Mouse (Mus musculus) stomach, postnatal 0 days (tissue): ENCODE measurements around the gene Dcaf17. TPM values are rescaled to one million over a fixed set of nuclear protein-coding genes. Genes with fewer than 3 reads are reported as not detected.

Experiments
- ATAC-seq: fragments of 200-750 bp; cut with Nextera tagmentation; 2 replicates; pipeline ENCODE4 v1.8.0; 2017; ENCODE audit not compliant: low FRiP score, low TSS enrichment
- DNase-seq: peaks from one replicate; pipeline ENCODE4 v3.0.0-alpha.2; 2016; ENCODE audit warnings: low spot score
- H3K27ac ChIP-seq: fragments of 300-500 bp; sonication (generic); replicated peaks from 2 replicates; pipeline ENCODE4 v1.5.1; 2014; ENCODE audit warnings: mild to moderate bottlenecking, control low read depth
- H3K27me3 ChIP-seq: fragments of 300-500 bp; sonication (generic); 2 replicates; pipeline ENCODE4 v1.6.1; 2014; ENCODE audit warnings: low read length; ENCODE audit not compliant: control insufficient read depth, insufficient read depth
- H3K36me3 ChIP-seq: fragments of 300-500 bp; sonication (generic); 2 replicates; pipeline ENCODE4 v1.6.1; 2014; ENCODE audit warnings: low read length, mixed read lengths; ENCODE audit not compliant: control insufficient read depth, insufficient read depth
- H3K4me1 ChIP-seq: fragments of 300-500 bp; sonication (generic); replicated peaks from 2 replicates; pipeline ENCODE4 v1.6.1; 2014; ENCODE audit warnings: antibody characterized with exemption; ENCODE audit not compliant: control insufficient read depth, insufficient read depth
- H3K4me2 ChIP-seq: fragments of 300-500 bp; sonication (generic); replicated peaks from 2 replicates; pipeline ENCODE4 v1.6.1; 2014; ENCODE audit warnings: low read depth, mild to moderate bottlenecking, control low read depth, moderate library complexity
- H3K4me3 ChIP-seq: fragments of 300-500 bp; sonication (generic); 2 replicates; pipeline ENCODE4 v1.5.1; 2014; ENCODE audit warnings: low read depth, low read length, control low read depth
- H3K9ac ChIP-seq: fragments of 300-500 bp; sonication (generic); 2 replicates; pipeline ENCODE4 v1.6.1; 2014; ENCODE audit warnings: mild to moderate bottlenecking, low read length, control low read depth, mixed read lengths
- H3K9me3 ChIP-seq: fragments of 300-500 bp; sonication (generic); 2 replicates; pipeline ENCODE4 v1.6.1; 2016; ENCODE audit warnings: low read length; ENCODE audit not compliant: control insufficient read depth
- CTCF ChIP-seq: IDR thresholded peaks from 2 replicates; pipeline ENCODE4 v1.5.1; 2016; ENCODE audit warnings: antibody characterized with exemption, low read depth, mild to moderate bottlenecking, moderate library complexity
- EP300 ChIP-seq: optimal IDR thresholded peaks from 2 replicates; pipeline ENCODE3; 2016; ENCODE audit warnings: antibody characterized with exemption
- WGBS: fragments of 180-500 bp; shearing (Covaris S2); extraction: QIAGEN DNeasy Blood & Tissue Kit; methylation state at CpG from one replicate; pipeline ENCODE4 v1.1.7; 2014; 5-methylcytosine and 5-hydroxymethylcytosine counted together
- polyA plus RNA-seq: library from polyadenylated mRNA; unstranded; fragments of >200 nt; fragmentation: Nextera tagmentation; extraction: Ambion mirVana; gene quantifications from 2 replicates; pipeline ENCODE4 v1.2.1, GENCODE M21; 2015

The Dcaf17 gene
- polyA plus RNA-seq, 1 experiment from 2014 or later = 28.7 TPM

DNA sequence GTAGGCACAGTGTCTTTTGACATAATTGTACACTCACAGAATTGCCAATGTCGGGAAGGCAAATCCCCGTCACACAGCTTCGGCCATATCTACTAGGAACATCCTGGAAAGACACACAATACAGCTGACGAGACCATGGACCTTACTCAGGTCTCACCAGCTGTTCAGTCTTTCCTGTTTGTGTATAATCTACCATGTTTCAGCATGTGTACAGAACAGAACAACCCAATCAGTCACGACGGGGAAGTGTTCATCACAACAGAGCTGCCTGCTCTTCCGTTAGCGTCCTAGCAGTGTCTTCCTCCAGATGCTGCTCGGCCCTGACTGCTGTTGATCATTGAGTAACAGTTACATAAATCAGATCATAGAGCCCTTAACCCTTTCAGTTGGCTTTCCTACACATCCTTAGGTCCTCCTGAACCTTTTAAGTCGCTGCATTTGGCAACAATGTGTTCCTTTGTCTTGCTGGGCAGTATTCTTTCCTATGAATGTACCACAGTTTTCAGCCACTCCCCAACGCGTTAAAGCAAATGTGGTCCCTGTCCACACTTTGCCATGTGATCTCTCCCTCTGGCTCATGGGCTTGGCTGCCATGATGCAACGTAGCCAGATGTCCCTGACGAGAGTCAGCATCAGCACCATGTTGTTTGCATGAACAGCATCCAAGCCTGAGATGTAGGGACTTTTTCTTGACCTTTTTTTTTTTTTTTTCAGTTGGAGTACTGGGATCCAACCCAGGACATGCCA, 50.5 kb downstream of the Dcaf17 start:
- Histone ChIP-seq H3K36me3 (no peaks in the 10 kb centered on the region), H3K4me1 (no peaks in the 10 kb centered on the region), H3K27me3 (no peaks in the 10 kb centered on the region), H3K9me3 (no peaks in the 10 kb centered on the region), H3K27ac (no peak overlapping the region), H3K4me3 (no peak overlapping the region), H3K4me2 (no peak overlapping the region), H3K9ac (no peak overlapping the region)
- TF ChIP-seq CTCF (no peak), EP300 (no peak)
- ATAC-seq (no peak), DNase-seq (no peak)
- WGBS = 62% methylated on average over 14 of the region's 14 CpGs

DNA sequence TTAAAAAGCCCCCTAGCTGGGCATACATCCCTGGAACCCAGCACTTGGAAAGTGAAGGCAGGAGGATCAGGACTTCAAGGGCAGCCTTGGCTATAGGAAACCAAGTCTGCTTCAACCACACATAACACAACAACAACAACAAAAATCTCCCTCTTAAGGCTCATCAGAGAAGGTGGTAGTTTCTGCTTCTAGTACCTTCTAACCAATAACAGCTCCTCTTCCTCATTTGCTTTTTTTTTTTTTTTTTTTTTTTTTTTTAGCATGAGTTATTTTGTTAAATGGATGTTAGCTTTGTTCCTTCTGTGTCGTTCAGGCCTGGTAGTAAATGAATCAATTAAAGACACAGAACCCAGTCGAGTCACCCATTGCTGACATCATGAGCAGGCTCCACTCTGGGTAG, 52.1 kb downstream of the Dcaf17 start:
- no peak for DNase-seq
- H3K4me1 ChIP-seq = no peaks in the 10 kb centered on the region
- TF ChIP-seq CTCF = no peak

DNA sequence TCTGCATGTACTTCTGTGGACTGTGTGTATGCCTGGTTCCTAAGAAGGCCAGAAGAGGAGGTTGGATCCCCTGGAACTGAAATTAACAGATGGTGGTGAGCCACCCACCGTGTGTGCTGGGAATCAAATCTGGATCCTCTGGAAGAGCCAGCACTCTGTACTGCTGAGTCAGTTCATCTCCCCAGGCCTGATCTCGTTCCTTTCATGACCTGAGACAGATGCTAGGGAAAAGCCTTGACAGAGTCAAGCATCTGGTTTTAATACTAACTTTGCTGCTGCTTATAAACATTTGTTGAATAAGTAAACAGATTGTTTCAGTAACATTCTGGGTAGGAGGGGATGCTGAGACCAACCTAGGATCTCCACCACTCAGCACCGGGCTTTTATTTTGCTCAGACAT, 53.4 kb downstream of the Dcaf17 start:
- H3K4me3 ChIP-seq = no peak overlapping the region
- H3K4me2 ChIP-seq = no peak overlapping the region
- H3K27me3 ChIP-seq = no peaks in the 10 kb centered on the region
- H3K9ac ChIP-seq = no peak overlapping the region
- no peaks in the 10 kb centered on the region for H3K36me3 ChIP-seq
- no peak for DNase-seq
- ATAC-seq = no peak
- no peak overlapping the region for H3K27ac ChIP-seq
- no peaks in the 10 kb centered on the region for H3K4me1 ChIP-seq
- TF ChIP-seq EP300 (no peak), CTCF (no peak)
- H3K9me3 ChIP-seq = no peaks in the 10 kb centered on the region
- 52% methylated on average over 3 of the region's 3 CpGs for WGBS

More for the DNA sequence above, 52.1 kb downstream of the Dcaf17 start:
- H3K27ac ChIP-seq = no peak overlapping the region
- H3K9ac ChIP-seq = no peak overlapping the region
- WGBS = 69% methylated on average over 2 of the region's 2 CpGs
- H3K9me3 ChIP-seq = no peaks in the 10 kb centered on the region
- H3K4me2 ChIP-seq = no peak overlapping the region
- H3K36me3 ChIP-seq = no peaks in the 10 kb centered on the region
- H3K27me3 ChIP-seq = no peaks in the 10 kb centered on the region
- H3K4me3 ChIP-seq = no peak overlapping the region
- no peak for ATAC-seq

DNA sequence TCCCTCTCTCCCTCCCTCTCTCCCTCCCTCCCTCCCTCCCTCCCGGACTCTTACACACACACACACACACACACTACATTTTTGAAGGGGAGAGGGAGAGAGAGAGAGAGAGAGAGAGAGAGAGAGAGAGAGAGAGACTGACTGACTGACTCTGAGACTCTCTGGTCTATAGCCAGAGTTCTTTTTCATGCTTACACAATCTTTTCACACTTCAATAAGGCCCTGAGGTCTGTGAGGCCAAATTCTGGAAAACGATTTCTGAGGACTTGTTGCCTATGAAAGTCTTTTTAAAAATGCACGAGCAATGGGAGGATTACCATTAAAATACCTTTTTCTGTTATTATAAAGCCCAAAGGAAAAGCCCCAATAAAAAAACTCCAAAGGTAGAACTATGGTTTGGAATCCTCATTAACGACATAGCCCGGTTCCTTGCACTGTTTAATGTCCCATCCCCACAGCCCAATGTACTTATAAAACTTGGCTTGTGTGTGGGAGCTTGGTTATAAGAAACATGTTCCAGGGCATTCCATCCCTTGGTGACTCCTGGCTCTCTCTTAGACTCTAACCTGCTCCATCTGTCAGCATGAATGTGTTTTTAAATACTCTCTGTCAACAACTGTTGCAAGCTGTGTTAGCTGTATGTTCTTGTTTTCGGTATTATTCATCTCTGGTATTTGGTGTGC, 58.5 kb downstream of the Dcaf17 start:
- ATAC-seq = no peak; the same call in 1 of the 2 replicates
- H3K9me3 ChIP-seq = no peaks in the 10 kb centered on the region
- no peak overlapping the region for H3K4me3 ChIP-seq
- no peaks in the 10 kb centered on the region for H3K36me3 ChIP-seq
- no peak overlapping the region for H3K9ac ChIP-seq
- WGBS = 57% methylated on average over 6 of the region's 6 CpGs
- H3K27ac ChIP-seq = no peak overlapping the region
- TF ChIP-seq EP300 = no peak
- TF ChIP-seq CTCF = no peak
- H3K4me1 ChIP-seq = no peaks in the 10 kb centered on the region
- H3K27me3 ChIP-seq = no peaks in the 10 kb centered on the region
- H3K4me2 ChIP-seq = no peak overlapping the region
- no peak for DNase-seq

DNA sequence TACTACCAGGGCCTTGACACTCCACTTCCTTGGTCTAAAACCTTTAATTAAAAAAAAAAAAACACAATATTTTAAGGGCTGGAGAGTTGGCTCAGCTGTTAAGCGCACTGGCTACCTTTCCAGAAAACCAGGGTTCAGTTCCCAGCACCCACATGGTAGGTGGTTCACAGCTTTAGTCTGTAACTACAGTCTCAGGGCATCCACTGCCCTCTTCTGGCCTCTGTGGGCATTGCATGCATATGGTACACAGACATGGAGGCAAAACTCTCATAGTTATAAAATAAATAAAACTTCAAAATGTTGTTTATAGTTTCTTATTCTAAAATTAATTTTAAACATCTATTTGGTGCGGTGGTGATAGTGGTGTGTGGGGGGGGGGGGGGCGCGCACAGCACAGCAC, 61.0 kb downstream of the Dcaf17 start:
- Histone ChIP-seq H3K27me3 (no peaks in the 10 kb centered on the region), H3K9ac (no peak overlapping the region), H3K36me3 (no peaks in the 10 kb centered on the region), H3K9me3 (no peaks in the 10 kb centered on the region), H3K27ac (no peak overlapping the region), H3K4me1 (no peaks in the 10 kb centered on the region), H3K4me2 (no peak overlapping the region), H3K4me3 (no peak overlapping the region)
- WGBS = 90% methylated on average over 4 of the region's 4 CpGs
- DNase-seq (no peak), ATAC-seq (no peak)
- TF ChIP-seq CTCF = peak; percentile 61
- no peak for TF ChIP-seq EP300
